Mouse (Mus musculus) embryonic facial prominence, embryonic 11.5 days (tissue): ENCODE results near the gene Efcab10. TPM values are rescaled to one million over a fixed set of nuclear protein-coding genes. Genes with fewer than 3 reads are reported as not detected.

Experiments used
- ATAC-seq: fragments of 200-750 bp; cut with Nextera tagmentation; replicated peaks from 2 replicates; pipeline ENCODE4 v1.8.0; 2017; ENCODE audit warnings: low read depth; ENCODE audit not compliant: insufficient number of reproducible peaks, low FRiP score, low TSS enrichment
- DNase-seq: peaks from one replicate; pipeline ENCODE4 v3.0.0-alpha.2; 2015; ENCODE audit warnings: low spot score
- H3K27ac ChIP-seq: fragments of 300-500 bp; sonication (generic); replicated peaks from 2 replicates; pipeline ENCODE4 v1.5.1; 2014; ENCODE audit warnings: mild to moderate bottlenecking, low read depth, low read length, control low read depth
- H3K27me3 ChIP-seq: fragments of 300-500 bp; sonication (generic); 2 replicates; pipeline ENCODE4 v1.6.1; 2014; ENCODE audit warnings: mild to moderate bottlenecking, low read length, moderate library complexity, mixed read lengths; ENCODE audit not compliant: control insufficient read depth, insufficient read depth
- H3K36me3 ChIP-seq: fragments of 300-500 bp; sonication (generic); replicated peaks from 2 replicates; pipeline ENCODE4 v1.6.1; 2014; ENCODE audit warnings: low read depth, mild to moderate bottlenecking, low read length, moderate library complexity, mixed read lengths; ENCODE audit not compliant: control insufficient read depth, insufficient read depth
- H3K4me1 ChIP-seq: fragments of 300-500 bp; sonication (generic); 2 replicates; pipeline ENCODE4 v1.6.1; 2014; ENCODE audit warnings: low read length, mixed read lengths; ENCODE audit not compliant: control insufficient read depth, insufficient read depth
- H3K4me2 ChIP-seq: fragments of 300-500 bp; sonication (generic); 2 replicates; pipeline ENCODE4 v1.6.1; 2014; ENCODE audit warnings: low read depth, mild to moderate bottlenecking, control low read depth, low read length, moderate library complexity
- H3K4me3 ChIP-seq: fragments of 300-500 bp; sonication (generic); 2 replicates; pipeline ENCODE4 v1.5.1; 2014; ENCODE audit warnings: low read depth, low read length, control low read depth
- H3K9ac ChIP-seq: fragments of 300-500 bp; sonication (generic); replicated peaks from 2 replicates; pipeline ENCODE4 v1.6.1; 2014; ENCODE audit warnings: mild to moderate bottlenecking, control low read depth, low read length
- H3K9me3 ChIP-seq: fragments of 300-500 bp; sonication (generic); replicated peaks from 2 replicates; pipeline ENCODE4 v1.6.1; 2016; ENCODE audit warnings: mild to moderate bottlenecking, low read length, inconsistent platforms, mixed read lengths; ENCODE audit not compliant: control insufficient read depth
- WGBS: fragments of 180-500 bp; shearing (Covaris S2); extraction: QIAGEN DNeasy Blood & Tissue Kit; methylation state at CpG from one replicate; pipeline ENCODE4 v1.1.7; 2014; 5-methylcytosine and 5-hydroxymethylcytosine counted together
- polyA plus RNA-seq: library from polyadenylated mRNA; unstranded; fragments of >200 nt; fragmentation: Nextera tagmentation; extraction: Ambion mirVana; gene quantifications from 2 replicates; pipeline ENCODE4 v1.2.1, GENCODE M21; 2014

Gene Efcab10
- polyA plus RNA-seq, 1 experiment from 2014 or later = 0.66 TPM

DNA sequence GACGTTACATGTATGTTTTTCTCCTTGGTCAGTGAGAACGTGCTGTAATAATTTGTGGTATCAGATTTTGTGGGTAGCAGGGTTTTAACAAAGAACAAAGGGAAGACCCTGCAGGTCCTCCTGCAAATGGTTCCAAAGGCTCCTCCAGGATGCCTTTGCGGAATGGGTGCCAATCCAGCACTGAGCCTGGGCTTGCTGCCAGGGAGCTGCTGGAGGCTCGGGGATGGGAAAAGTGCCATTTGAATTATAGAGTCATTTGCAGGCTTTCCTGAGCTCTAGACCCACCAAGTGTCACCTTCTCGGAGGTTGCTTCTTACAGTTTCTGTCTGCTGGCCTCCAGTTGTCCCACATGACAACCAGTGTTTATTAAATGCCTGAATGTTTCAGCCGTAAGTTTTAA, 33.9 kb upstream of the Efcab10 start:
- Histone ChIP-seq H3K36me3 (no peaks in the 10 kb centered on the region), H3K9me3 (no peaks in the 10 kb centered on the region), H3K4me2 (no peak overlapping the region), H3K27me3 (no peaks in the 10 kb centered on the region), H3K9ac (no peak overlapping the region), H3K27ac (no peak overlapping the region), H3K4me1 (no peaks in the 10 kb centered on the region), H3K4me3 (no peak overlapping the region)
- DNase-seq (no peak), ATAC-seq (no peak)
- WGBS = 86% methylated on average over 6 of the region's 6 CpGs

DNA sequence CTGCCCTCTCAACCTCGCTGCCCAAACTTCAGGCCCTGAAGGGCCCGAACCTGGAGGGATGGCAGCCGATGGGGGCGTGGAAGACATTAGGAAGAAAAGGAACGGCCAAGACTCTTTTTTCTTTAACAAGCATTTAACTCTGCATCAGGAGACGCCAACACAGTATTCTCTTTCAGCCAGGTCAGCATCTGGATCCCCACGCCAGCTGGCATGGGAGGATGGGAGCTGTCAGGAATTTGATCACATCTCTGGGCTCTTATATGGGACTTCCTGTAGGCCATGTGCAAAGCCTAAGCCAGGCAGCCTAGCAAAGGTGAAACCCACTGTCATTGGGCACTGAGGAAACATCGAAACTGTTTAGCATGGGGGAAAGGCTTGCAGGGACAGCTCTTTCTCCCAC, 30.1 kb upstream of the Efcab10 start:
- no peak overlapping the region for H3K27ac ChIP-seq
- no peaks in the 10 kb centered on the region for H3K4me1 ChIP-seq
- no peaks in the 10 kb centered on the region for H3K9me3 ChIP-seq
- H3K4me3 ChIP-seq = no peak overlapping the region
- H3K9ac ChIP-seq = no peak overlapping the region
- ATAC-seq (no peak), DNase-seq (no peak)
- 81% methylated on average over 8 of the region's 8 CpGs for WGBS
- no peaks in the 10 kb centered on the region for H3K27me3 ChIP-seq
- no peaks in the 10 kb centered on the region for H3K36me3 ChIP-seq
- no peak overlapping the region for H3K4me2 ChIP-seq

DNA sequence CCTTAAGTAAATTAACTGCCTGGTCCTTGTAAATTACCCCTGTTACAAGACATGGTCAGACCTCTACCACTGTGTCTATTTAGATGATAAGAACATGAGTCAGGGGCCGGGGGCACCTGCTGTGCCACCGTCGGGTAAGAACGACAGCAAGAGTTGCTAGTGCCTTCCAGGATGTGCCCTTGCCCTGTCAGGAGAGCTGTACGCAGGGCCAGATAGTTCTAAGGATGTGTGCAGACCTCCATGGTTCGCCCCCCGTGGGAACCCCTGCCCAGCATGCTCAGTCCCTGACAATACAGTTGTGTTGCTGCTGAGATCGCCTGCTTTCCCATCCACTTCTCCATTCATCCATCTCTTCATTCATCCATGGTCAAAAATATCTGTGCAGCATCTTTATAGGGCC, 29.5 kb upstream of the Efcab10 start:
- H3K4me1 ChIP-seq = no peaks in the 10 kb centered on the region
- H3K4me3 ChIP-seq = no peak overlapping the region
- H3K27ac ChIP-seq = no peak overlapping the region
- H3K27me3 ChIP-seq = no peaks in the 10 kb centered on the region
- no peak overlapping the region for H3K4me2 ChIP-seq
- 86% methylated on average over 8 of the region's 8 CpGs for WGBS
- no peaks in the 10 kb centered on the region for H3K36me3 ChIP-seq
- H3K9ac ChIP-seq = no peak overlapping the region
- DNase-seq (no peak), ATAC-seq (no peak)
- no peaks in the 10 kb centered on the region for H3K9me3 ChIP-seq

DNA sequence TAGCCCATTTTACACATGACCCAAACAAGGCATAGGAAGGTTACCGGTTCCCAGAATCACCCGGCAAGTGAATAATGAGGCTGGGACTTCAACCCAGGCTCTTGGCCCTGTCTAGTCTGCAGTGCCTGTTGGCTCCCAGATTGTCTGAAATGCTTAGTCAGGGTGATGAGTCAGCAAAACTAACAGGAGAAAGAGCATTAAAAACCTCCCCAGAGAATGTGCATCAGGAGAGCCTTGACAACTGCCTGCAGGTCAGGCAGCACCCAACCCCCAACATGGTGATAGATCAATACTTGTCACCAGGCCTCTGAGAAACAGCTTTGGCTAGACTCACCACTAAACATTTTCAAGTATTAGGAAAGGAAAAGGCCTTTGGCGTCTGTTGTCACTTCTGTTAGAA, 25.1 kb upstream of the Efcab10 start:
- H3K4me3 ChIP-seq = no peak overlapping the region
- no peak overlapping the region for H3K4me2 ChIP-seq
- H3K4me1 ChIP-seq = no peaks in the 10 kb centered on the region
- 89% methylated on average over 3 of the region's 3 CpGs for WGBS
- no peak overlapping the region for H3K9ac ChIP-seq
- ATAC-seq (no peak), DNase-seq (no peak)
- no peaks in the 10 kb centered on the region for H3K9me3 ChIP-seq
- no peak overlapping the region for H3K27ac ChIP-seq
- H3K27me3 ChIP-seq = no peaks in the 10 kb centered on the region
- H3K36me3 ChIP-seq = no peaks in the 10 kb centered on the region

DNA sequence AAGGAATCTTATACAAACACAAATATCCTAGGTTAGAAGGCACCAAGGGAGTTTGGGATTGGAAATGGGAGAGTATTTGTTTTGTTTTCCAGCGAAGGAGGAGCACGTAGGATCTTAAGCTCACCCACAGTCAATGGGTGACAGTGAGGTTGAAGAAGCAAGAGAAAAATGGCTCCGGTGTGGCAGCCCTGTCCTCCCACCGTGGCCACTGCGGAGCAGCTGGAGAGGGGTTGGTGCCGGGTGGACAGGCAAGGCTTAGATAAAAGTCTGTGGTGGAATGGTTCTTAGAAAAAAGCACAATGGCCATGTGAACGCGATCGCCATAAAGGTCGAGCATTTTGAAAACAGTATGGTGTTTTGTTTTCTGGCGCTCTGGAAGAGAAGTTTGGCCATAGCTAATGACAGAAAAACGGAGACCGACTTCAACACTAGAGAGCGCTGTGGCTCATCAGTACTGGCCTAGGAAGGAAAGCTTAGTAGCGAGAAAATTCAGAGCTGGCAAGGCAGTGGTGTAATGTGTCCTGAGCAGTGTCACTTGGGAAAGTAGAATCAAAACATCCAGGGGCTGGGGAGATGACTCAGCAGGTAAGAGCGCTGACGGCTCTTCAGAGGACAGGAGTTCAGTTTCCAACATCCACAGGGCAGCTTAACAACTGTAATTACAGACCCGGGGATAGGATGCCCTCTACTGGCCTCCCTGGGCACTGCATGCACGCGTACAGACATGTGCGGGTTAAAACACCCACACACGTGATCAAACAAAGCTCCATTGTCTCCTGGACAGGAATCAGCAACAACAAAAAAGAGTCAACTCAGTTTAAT, 14.8 kb upstream of the Efcab10 start:
- Histone ChIP-seq H3K4me2 (peak overlapping the region; percentile 24), H3K27me3 (no peaks in the 10 kb centered on the region), H3K36me3 (no peaks in the 10 kb centered on the region), H3K27ac (no peak overlapping the region), H3K9me3 (no peaks in the 10 kb centered on the region), H3K4me1 (no peaks in the 10 kb centered on the region), H3K4me3 (no peak overlapping the region), H3K9ac (no peak overlapping the region)
- ATAC-seq (peak; percentile 79; the same call in 1 of the 2 replicates), DNase-seq (peak; percentile 88)
- WGBS = 20% methylated on average over 22 of the region's 22 CpGs

DNA sequence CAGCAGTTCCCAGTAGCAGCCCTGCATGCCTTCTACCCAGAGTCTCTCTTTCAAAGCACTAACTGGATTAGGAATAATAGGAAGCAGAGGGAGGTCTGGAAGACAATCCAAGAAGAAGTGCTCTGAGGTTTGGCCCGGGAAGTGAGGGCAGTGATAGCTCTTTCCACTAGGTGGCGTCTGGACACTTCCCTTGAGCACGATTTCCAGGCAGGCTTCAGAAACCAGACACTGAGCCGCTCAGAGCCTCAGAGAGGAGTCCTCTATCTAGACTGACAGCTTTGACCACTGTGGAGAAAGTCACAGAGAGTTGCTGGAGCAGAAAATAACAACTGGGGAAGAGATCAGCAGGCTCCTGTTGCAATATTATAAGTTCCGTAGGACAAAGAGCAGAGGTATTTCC, 5.8 kb upstream of the Efcab10 start:
- ATAC-seq (peak; percentile 66; the same call in 1 of the 2 replicates), DNase-seq (peak; percentile 93)
- Histone ChIP-seq H3K4me2 (no peak overlapping the region), H3K27ac (no peak overlapping the region), H3K9ac (no peak overlapping the region), H3K27me3 (no peaks in the 10 kb centered on the region), H3K4me1 (no peaks in the 10 kb centered on the region), H3K4me3 (no peak overlapping the region), H3K36me3 (no peaks in the 10 kb centered on the region), H3K9me3 (no peaks in the 10 kb centered on the region)
- 7% methylated on average over 5 of the region's 5 CpGs for WGBS

DNA sequence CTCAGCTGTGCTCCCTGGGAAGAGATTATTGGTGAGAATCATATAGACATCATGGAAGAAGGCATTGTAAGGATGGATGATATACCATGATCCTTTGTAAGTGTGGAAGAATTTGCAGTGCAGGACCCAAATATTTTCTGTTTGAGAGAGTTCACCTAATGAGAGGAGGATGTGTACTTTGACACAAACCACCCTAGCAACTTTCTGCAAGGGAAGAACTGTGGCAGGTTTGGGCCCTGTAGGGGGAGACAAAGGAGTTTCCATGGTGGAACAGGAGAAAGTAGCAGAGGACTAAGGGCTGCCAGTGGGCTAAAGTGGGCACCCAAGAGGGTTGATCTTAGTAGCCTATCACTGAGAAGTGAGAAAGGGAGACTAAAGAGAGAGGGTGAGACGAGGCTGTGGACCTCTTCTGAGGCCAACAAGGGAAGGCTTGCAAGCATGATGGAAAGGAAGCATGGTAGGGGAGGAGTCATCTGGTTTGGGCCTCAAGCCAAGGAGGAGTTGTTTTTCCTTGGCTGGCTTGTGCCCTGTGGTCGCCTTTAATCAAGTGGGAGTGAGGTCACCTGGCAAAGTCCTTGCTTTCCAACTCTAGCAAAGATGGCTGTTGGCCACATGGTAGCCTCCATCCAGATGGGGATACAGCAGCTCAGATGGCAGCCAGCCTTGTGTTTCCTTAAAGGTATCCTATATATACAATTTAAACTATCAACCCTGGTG, 3.7 kb upstream of the Efcab10 start:
- Histone ChIP-seq H3K4me3 (no peak overlapping the region), H3K9me3 (no peaks in the 10 kb centered on the region), H3K27ac (no peak overlapping the region), H3K4me1 (no peaks in the 10 kb centered on the region), H3K4me2 (no peak overlapping the region), H3K9ac (no peak overlapping the region), H3K36me3 (no peaks in the 10 kb centered on the region), H3K27me3 (no peaks in the 10 kb centered on the region)
- no peak for ATAC-seq
- DNase-seq = no peak
- WGBS = 67% methylated on average over 2 of the region's 2 CpGs

DNA sequence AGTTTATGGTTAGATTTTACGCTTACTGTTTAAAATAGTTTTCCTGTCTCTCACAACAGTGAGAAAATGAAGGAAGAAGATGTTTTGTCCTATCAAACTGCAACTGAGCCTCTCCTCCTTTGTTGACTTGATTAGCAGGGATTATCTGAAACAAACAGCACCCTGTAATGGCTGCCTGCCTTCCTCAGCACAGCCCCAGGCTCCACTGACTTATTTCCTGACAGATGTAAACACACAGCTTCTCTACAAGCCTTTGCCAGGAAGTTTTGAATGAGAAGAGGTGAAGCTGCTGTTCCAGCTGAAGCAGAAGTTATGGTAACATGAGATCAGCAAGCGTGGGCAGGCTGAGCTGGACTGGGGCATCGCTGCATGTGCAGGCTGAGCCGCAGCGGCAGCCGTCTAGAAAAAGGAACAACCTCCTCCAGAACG, 8.6 kb downstream of the Efcab10 start:
- 25% methylated on average over 7 of the region's 7 CpGs for WGBS
- ATAC-seq = no peak; the same call in 1 of the 2 replicates

More for the DNA sequence above, 8.6 kb downstream of the Efcab10 start:
- no peaks in the 10 kb centered on the region for H3K36me3 ChIP-seq
- H3K4me1 ChIP-seq = no peaks in the 10 kb centered on the region
- H3K9me3 ChIP-seq = no peaks in the 10 kb centered on the region
- peak; percentile 37 for DNase-seq
- no peak overlapping the region for H3K9ac ChIP-seq
- no peak overlapping the region for H3K4me2 ChIP-seq
- no peaks in the 10 kb centered on the region for H3K27me3 ChIP-seq
- H3K4me3 ChIP-seq = no peak overlapping the region
- no peak overlapping the region for H3K27ac ChIP-seq
